Mouse (Mus musculus) hindbrain, embryonic 16.5 days (tissue): Measurements from ENCODE around the gene Olfr168. TPM values are rescaled to one million over a fixed set of nuclear protein-coding genes. Genes with fewer than 3 reads are reported as not detected.
"Not testable (repeated sequence)": the region's sequence is repeated elsewhere in the genome, so short reads cannot be mapped to it uniquely, and the experiment has no call there.

ENCODE experiments used
- ATAC-seq: fragments of 200-750 bp; cut with Nextera tagmentation; 2 replicates; pipeline ENCODE4 v1.8.0; 2017; ENCODE audit warnings: moderate TSS enrichment, moderate library complexity
- H3K27ac ChIP-seq: fragments of 300-500 bp; sonication (generic); 2 replicates; pipeline ENCODE4 v1.5.1; 2014; ENCODE audit warnings: low read depth, mild to moderate bottlenecking, control low read depth, low read length, moderate library complexity
- H3K27me3 ChIP-seq: fragments of 300-500 bp; sonication (generic); replicated peaks from 2 replicates; pipeline ENCODE4 v1.6.1; 2014; ENCODE audit warnings: low read length; ENCODE audit not compliant: control insufficient read depth, insufficient read depth
- H3K36me3 ChIP-seq: fragments of 300-500 bp; sonication (generic); 2 replicates; pipeline ENCODE4 v1.6.1; 2014; ENCODE audit warnings: mild to moderate bottlenecking, low read length, moderate library complexity, mixed read lengths; ENCODE audit not compliant: control insufficient read depth, insufficient read depth
- H3K4me1 ChIP-seq: fragments of 300-500 bp; sonication (generic); 2 replicates; pipeline ENCODE4 v1.6.1; 2014; ENCODE audit warnings: low read depth, low read length; ENCODE audit not compliant: control insufficient read depth, insufficient read depth
- H3K4me2 ChIP-seq: fragments of 300-500 bp; sonication (generic); 2 replicates; pipeline ENCODE4 v1.6.1; 2014; ENCODE audit warnings: mild to moderate bottlenecking, low read length, control low read depth, moderate library complexity
- H3K4me3 ChIP-seq: fragments of 300-500 bp; sonication (generic); 2 replicates; pipeline ENCODE4 v1.5.1; 2014; ENCODE audit warnings: mild to moderate bottlenecking, low read length, control low read depth, moderate library complexity
- H3K9ac ChIP-seq: fragments of 300-500 bp; sonication (generic); 2 replicates; pipeline ENCODE4 v1.6.1; 2014; ENCODE audit warnings: low read depth, mild to moderate bottlenecking, control low read depth, low read length, moderate library complexity
- H3K9me3 ChIP-seq: fragments of 300-500 bp; sonication (generic); 2 replicates; pipeline ENCODE4 v1.6.1; 2014; ENCODE audit warnings: mild to moderate bottlenecking, low read length, moderate library complexity; ENCODE audit not compliant: control insufficient read depth
- WGBS: fragments of 180-500 bp; shearing (Covaris S2); extraction: QIAGEN DNeasy Blood & Tissue Kit; methylation state at CpG from one replicate; pipeline ENCODE4 v1.1.7; 2014; 5-methylcytosine and 5-hydroxymethylcytosine counted together
- polyA plus RNA-seq: library from polyadenylated mRNA; unstranded; fragments of >200 nt; fragmentation: Nextera tagmentation; extraction: Ambion mirVana; gene quantifications from 2 replicates; pipeline ENCODE4 v1.2.1, GENCODE M21; 2015

The Olfr168 gene
- not detected in 2 replicates for polyA plus RNA-seq

GRCm38 (mm10) chr16:19535455-19535854 is at the start of gene Olfr168:
Olfr168 (minus strand) TSS chr16:19535555.
- no peak within 1 kb of the TSS for H3K9ac ChIP-seq
- H3K4me3 ChIP-seq, result no peak within 1 kb of the TSS
- no peak for ATAC-seq
- H3K9me3 ChIP-seq, result no peaks in the 10 kb centered on the region
- no peak within 1 kb of the TSS for H3K27ac ChIP-seq
- no peak within 1 kb of the TSS for H3K4me2 ChIP-seq
- H3K4me1 ChIP-seq, result no peaks in the 10 kb centered on the region
- no peaks in the 10 kb centered on the region for H3K27me3 ChIP-seq
- H3K36me3 ChIP-seq, result no peaks in the 10 kb centered on the region

DNA sequence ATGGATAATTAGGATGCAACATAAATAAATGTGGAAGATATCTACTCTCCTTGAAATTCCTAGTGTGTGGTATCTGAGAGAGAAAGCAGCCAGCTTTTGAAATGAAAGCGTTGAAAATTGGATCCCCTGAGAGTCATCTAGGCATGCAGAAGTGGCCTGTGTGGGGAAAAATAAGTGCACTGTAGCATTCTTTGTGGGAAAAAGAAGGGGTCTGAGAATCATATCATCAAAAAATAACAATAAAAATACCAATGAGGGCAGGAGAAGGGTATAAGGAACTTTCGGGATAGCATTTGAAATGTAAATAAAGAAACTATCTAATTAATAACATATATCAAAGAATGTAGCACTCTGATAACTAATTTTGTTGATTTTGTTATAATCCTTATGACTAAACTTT is 36.4 kb upstream of the Olfr168 start, which contains the start of gene Olfr169:
Olfr169 (minus strand) TSS at position 101 of the 400 bp plus-strand sequence.
- not testable (repeated sequence) for H3K9ac ChIP-seq, H3K27ac ChIP-seq, H3K4me1 ChIP-seq, ATAC-seq, H3K4me2 ChIP-seq, H3K36me3 ChIP-seq, H3K27me3 ChIP-seq, H3K4me3 ChIP-seq, H3K9me3 ChIP-seq
- WGBS, result 82% methylated on average over 2 of the region's 2 CpGs

DNA sequence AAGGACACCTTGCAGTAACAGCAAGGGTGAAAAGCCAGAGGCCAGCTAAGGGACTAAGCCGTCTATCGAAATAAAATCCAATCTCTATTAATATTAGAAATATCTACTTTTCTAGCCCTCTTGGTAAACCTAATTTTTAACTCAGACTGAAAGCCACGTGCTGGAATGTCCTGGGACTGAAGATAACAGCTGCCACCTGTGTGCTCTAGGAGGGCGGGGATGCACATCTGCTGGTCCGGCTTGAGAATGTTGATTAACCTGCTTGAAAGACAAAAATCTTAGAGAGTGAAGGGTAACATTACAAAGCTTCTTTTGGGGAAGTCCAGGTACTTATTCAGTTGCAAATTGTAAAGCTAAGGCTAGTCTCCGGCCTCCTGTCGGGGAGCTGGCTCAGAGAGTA is 18.1 kb upstream of the Olfr168 start:
- not testable (repeated sequence) for H3K27ac ChIP-seq, H3K4me1 ChIP-seq, H3K4me2 ChIP-seq, H3K9ac ChIP-seq, H3K4me3 ChIP-seq, H3K9me3 ChIP-seq, ATAC-seq, H3K27me3 ChIP-seq, H3K36me3 ChIP-seq
- WGBS, result 91% methylated on average over 7 of the region's 7 CpGs

DNA sequence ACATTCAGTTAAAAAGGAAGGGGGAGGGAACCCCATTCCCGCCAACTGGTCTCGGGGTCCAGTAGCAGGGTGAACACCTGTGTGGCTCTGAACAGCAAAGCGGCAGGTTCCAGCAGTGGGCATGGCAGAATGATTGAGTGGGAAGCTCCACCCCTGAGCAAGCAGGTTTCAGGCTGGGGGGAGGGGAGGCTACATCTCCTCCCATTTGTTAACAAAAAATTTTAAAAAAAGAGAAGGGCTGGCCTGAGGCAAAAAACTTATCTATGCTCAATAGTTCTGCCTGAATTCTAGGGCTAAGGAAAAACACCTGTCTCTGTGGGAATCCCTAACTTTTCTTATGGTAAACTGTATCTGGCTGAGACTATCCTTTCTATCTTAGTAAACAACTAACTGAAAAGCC is 16.9 kb upstream of the Olfr168 start:
- WGBS, result 86% methylated on average over 3 of the region's 3 CpGs

GRCm38 (mm10) chr16:19522166-19522565 is 13.2 kb downstream of the Olfr168 start, which contains the start of gene Olfr167:
Olfr167 (minus strand) TSS chr16:19522266.
- H3K27ac ChIP-seq, result no peak within 1 kb of the TSS
- ATAC-seq, result no peak
- no peaks in the 10 kb centered on the region for H3K9me3 ChIP-seq
- no peaks in the 10 kb centered on the region for H3K27me3 ChIP-seq
- no peaks in the 10 kb centered on the region for H3K36me3 ChIP-seq
- no peak within 1 kb of the TSS for H3K9ac ChIP-seq
- no peak within 1 kb of the TSS for H3K4me3 ChIP-seq
- H3K4me1 ChIP-seq, result no peaks in the 10 kb centered on the region
- 88% methylated on average over 2 of the region's 2 CpGs for WGBS
- no peak within 1 kb of the TSS for H3K4me2 ChIP-seq

More for the DNA sequence above, 16.9 kb upstream of the Olfr168 start:
- not testable (repeated sequence) for H3K4me3 ChIP-seq, H3K4me1 ChIP-seq, H3K27ac ChIP-seq, H3K9ac ChIP-seq, H3K9me3 ChIP-seq, H3K36me3 ChIP-seq, H3K27me3 ChIP-seq, H3K4me2 ChIP-seq, ATAC-seq

GRCm38 (mm10) chr16:19483394-19483793 is 52.0 kb downstream of the Olfr168 start, which contains the start of gene Olfr166:
Olfr166 (plus strand) TSS chr16:19483694.
- Histone ChIP-seq H3K36me3 (no peaks in the 10 kb centered on the region), H3K4me1 (no peaks in the 10 kb centered on the region), H3K27me3 (no peaks in the 10 kb centered on the region), H3K9me3 (no peaks in the 10 kb centered on the region), H3K27ac (no peak within 1 kb of the TSS), H3K4me3 (no peak within 1 kb of the TSS), H3K9ac (no peak within 1 kb of the TSS), H3K4me2 (no peak within 1 kb of the TSS)
- ATAC-seq, result no peak

Other genes with a start within 250 kb of the Olfr168 start
- not detected in 2 replicates for gene Olfr164, start 221.5 kb downstream of the Olfr168 start, polyA plus RNA-seq
- gene Olfr165, start 112.4 kb downstream of the Olfr168 start, polyA plus RNA-seq, result not detected in 2 replicates
- not detected in 2 replicates for gene Olfr166, start 51.9 kb downstream of the Olfr168 start, polyA plus RNA-seq
- not detected in 2 replicates for gene Olfr167, start 13.3 kb downstream of the Olfr168 start, polyA plus RNA-seq
- not detected in 2 replicates for gene Olfr169, start 36.3 kb upstream of the Olfr168 start, polyA plus RNA-seq
- not detected in 2 replicates for gene Olfr170, start 76.3 kb upstream of the Olfr168 start, polyA plus RNA-seq
- not detected in 2 replicates for gene Olfr171, start 94.4 kb upstream of the Olfr168 start, polyA plus RNA-seq
- 0.11 TPM in 1 of 2 replicates, not detected in the other for gene Lamp3, start 170.8 kb upstream of the Olfr168 start, polyA plus RNA-seq
- gene B3gnt5, start 224.7 kb upstream of the Olfr168 start, polyA plus RNA-seq, result 34.1 and 36.9 TPM in 2 replicates